Mouse (Mus musculus) kidney, adult 9 months (tissue): ENCODE results near the gene Pttg1ip.

ENCODE experiments used
- DNase-seq: peaks from one replicate; pipeline ENCODE4 v3.0.0; 2022

Pttg1ip gene

GRCm38 (mm10) chr10:77581408-77582284 is at the start of gene Pttg1ip:
Pttg1ip (plus strand) TSS chr10:77581720.
- peak; percentile 97 for DNase-seq

GRCm38 (mm10) chr10:77532020-77532413 is 49.5 kb upstream of the Pttg1ip start:
- no peak for DNase-seq

GRCm38 (mm10) chr10:77536727-77537126 is 44.8 kb upstream of the Pttg1ip start:
- no peak for DNase-seq

- no peak for DNase-seq
Observed at GRCm38 (mm10) chr10:77537215-77538209, 44.0 kb upstream of the Pttg1ip start.

GRCm38 (mm10) chr10:77539320-77539945 is 42.1 kb upstream of the Pttg1ip start:
- DNase-seq: no peak

- DNase-seq: no peak
Observed at GRCm38 (mm10) chr10:77540576-77541102, 40.9 kb upstream of the Pttg1ip start.

- peak; percentile 57 for DNase-seq
Observed at GRCm38 (mm10) chr10:77541864-77542666, 39.5 kb upstream of the Pttg1ip start.

GRCm38 (mm10) chr10:77543226-77543625 is 38.3 kb upstream of the Pttg1ip start:
- DNase-seq: peak; percentile 44

GRCm38 (mm10) chr10:77544916-77545315 is 36.6 kb upstream of the Pttg1ip start:
- no peak for DNase-seq

GRCm38 (mm10) chr10:77548576-77548975 is 32.9 kb upstream of the Pttg1ip start:
- DNase-seq: no peak

GRCm38 (mm10) chr10:77550874-77551273 is 30.6 kb upstream of the Pttg1ip start:
- DNase-seq: no peak

GRCm38 (mm10) chr10:77552162-77552561 is 29.4 kb upstream of the Pttg1ip start:
- peak; percentile 53 for DNase-seq

GRCm38 (mm10) chr10:77553285-77553684 is 28.2 kb upstream of the Pttg1ip start:
- DNase-seq: no peak

- no peak for DNase-seq
Observed at GRCm38 (mm10) chr10:77554918-77555317, 26.6 kb upstream of the Pttg1ip start.

GRCm38 (mm10) chr10:77556631-77557030 is 24.9 kb upstream of the Pttg1ip start:
- DNase-seq: no peak

- DNase-seq: peak; percentile 55
Observed at GRCm38 (mm10) chr10:77557641-77558040, 23.9 kb upstream of the Pttg1ip start.

- DNase-seq: no peak
Observed at GRCm38 (mm10) chr10:77560090-77560489, 21.4 kb upstream of the Pttg1ip start.

- DNase-seq: no peak
Observed at GRCm38 (mm10) chr10:77560830-77561229, 20.7 kb upstream of the Pttg1ip start.

GRCm38 (mm10) chr10:77561508-77561907 is 20.0 kb upstream of the Pttg1ip start:
- DNase-seq: no peak

- no peak for DNase-seq
Observed at GRCm38 (mm10) chr10:77565005-77565404, 16.5 kb upstream of the Pttg1ip start.

- peak; percentile 93 for DNase-seq
Observed at GRCm38 (mm10) chr10:77566651-77567050, 14.9 kb upstream of the Pttg1ip start.

GRCm38 (mm10) chr10:77569481-77569880 is 12.0 kb upstream of the Pttg1ip start:
- no peak for DNase-seq
